Mouse (Mus musculus) lung, embryonic 16.5 days (tissue): ENCODE measurements around the gene Pde6d. TPM values are rescaled to one million over a fixed set of nuclear protein-coding genes. Genes with fewer than 3 reads are reported as not detected.

Source experiments
- ATAC-seq: fragments of 200-750 bp; cut with Nextera tagmentation; 2 replicates; pipeline ENCODE4 v1.8.0; 2017; ENCODE audit warnings: low read depth, mild to moderate bottlenecking, moderate library complexity
- H3K27ac ChIP-seq: fragments of 300-500 bp; sonication (generic); 2 replicates; pipeline ENCODE4 v1.5.1; 2014; ENCODE audit warnings: mild to moderate bottlenecking, control low read depth, low read length
- H3K27me3 ChIP-seq: fragments of 300-500 bp; sonication (generic); 2 replicates; pipeline ENCODE4 v1.6.1; 2014; ENCODE audit warnings: low read depth, low read length, mixed read lengths; ENCODE audit not compliant: control insufficient read depth, insufficient read depth
- H3K36me3 ChIP-seq: fragments of 300-500 bp; sonication (generic); 2 replicates; pipeline ENCODE4 v1.6.1; 2014; ENCODE audit warnings: low read length; ENCODE audit not compliant: control insufficient read depth, insufficient read depth
- H3K4me1 ChIP-seq: fragments of 300-500 bp; sonication (generic); replicated peaks from 2 replicates; pipeline ENCODE4 v1.6.1; 2014; ENCODE audit warnings: low read length, mixed read lengths; ENCODE audit not compliant: control insufficient read depth, insufficient read depth
- H3K4me2 ChIP-seq: fragments of 300-500 bp; sonication (generic); 2 replicates; pipeline ENCODE4 v1.6.1; 2014; ENCODE audit warnings: low read depth, low read length, control low read depth
- H3K4me3 ChIP-seq: fragments of 300-500 bp; sonication (generic); 2 replicates; pipeline ENCODE4 v1.5.1; 2014; ENCODE audit warnings: mild to moderate bottlenecking, low read length, control low read depth
- H3K9ac ChIP-seq: fragments of 300-500 bp; sonication (generic); 2 replicates; pipeline ENCODE4 v1.6.1; 2014; ENCODE audit warnings: low read length, control low read depth
- H3K9me3 ChIP-seq: fragments of 300-500 bp; sonication (generic); 2 replicates; pipeline ENCODE4 v1.6.1; 2016; ENCODE audit warnings: low read length; ENCODE audit not compliant: control insufficient read depth
- WGBS: fragments of 180-500 bp; shearing (Covaris S2); extraction: QIAGEN DNeasy Blood & Tissue Kit; methylation state at CpG from one replicate; pipeline ENCODE4 v1.1.7; 2014; 5-methylcytosine and 5-hydroxymethylcytosine counted together
- polyA plus RNA-seq: library from polyadenylated mRNA; unstranded; fragments of >200 nt; fragmentation: Nextera tagmentation; extraction: Ambion mirVana; gene quantifications from 2 replicates; pipeline ENCODE4 v1.2.1, GENCODE M21; 2015

Gene Pde6d
- polyA plus RNA-seq, 1 experiment from 2014 or later, result 50.2 TPM

- Histone ChIP-seq H3K9me3 (no peaks in the 10 kb centered on the region), H3K4me1 (peaks cover 18% of the 10 kb centered on the region), H3K4me3 (no peak overlapping the region), H3K36me3 (no peaks in the 10 kb centered on the region), H3K9ac (no peak overlapping the region), H3K27me3 (no peaks in the 10 kb centered on the region), H3K4me2 (no peak overlapping the region), H3K27ac (no peak overlapping the region)
- ATAC-seq, result no peak
- 70% methylated on average over 9 of the region's 9 CpGs for WGBS
Observed at GRCm38 (mm10) chr1:86510676-86511441, 71.6 kb downstream of the Pde6d start.

DNA sequence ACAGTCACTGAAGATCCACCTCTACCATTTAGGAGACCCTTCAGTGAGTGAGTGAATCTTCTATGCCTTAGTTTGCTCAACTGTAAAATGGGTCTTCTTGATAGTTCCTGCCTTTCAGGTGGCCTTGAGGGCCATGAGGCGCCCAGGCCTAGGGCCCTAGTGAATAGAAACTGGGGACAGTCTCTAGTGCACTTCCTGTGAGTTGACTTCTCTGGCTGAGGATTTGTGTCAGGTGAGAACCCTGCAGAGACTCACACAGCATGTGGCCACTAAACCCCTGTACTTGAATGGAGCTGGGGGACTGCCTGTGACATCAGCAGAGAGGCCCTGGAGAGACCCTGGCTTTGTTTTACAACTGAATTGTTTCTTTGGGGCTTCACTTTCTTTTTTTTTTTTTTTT is 72.2 kb downstream of the Pde6d start:
- 92% methylated on average over 1 of the region's 1 CpGs for WGBS
- no peaks in the 10 kb centered on the region for H3K36me3 ChIP-seq

GRCm38 (mm10) chr1:86509410-86509809 is 73.0 kb downstream of the Pde6d start:
- Histone ChIP-seq H3K4me2 (no peak overlapping the region), H3K27me3 (no peaks in the 10 kb centered on the region), H3K4me3 (no peak overlapping the region), H3K27ac (0 out of 2 replicates have a peak overlapping the region, but pooled peaks have one; percentile 8), H3K36me3 (no peaks in the 10 kb centered on the region), H3K4me1 (peaks cover 31% of the 10 kb centered on the region), H3K9me3 (no peaks in the 10 kb centered on the region), H3K9ac (peak overlapping the region; percentile 43)
- 16% methylated on average over 7 of the region's 7 CpGs for WGBS
- ATAC-seq, result peak; percentile 49

More for the DNA sequence above, 72.2 kb downstream of the Pde6d start:
- no peak overlapping the region for H3K4me3 ChIP-seq
- no peaks in the 10 kb centered on the region for H3K27me3 ChIP-seq
- no peak for ATAC-seq
- H3K9ac ChIP-seq, result no peak overlapping the region
- no peaks in the 10 kb centered on the region for H3K9me3 ChIP-seq
- no peak overlapping the region for H3K27ac ChIP-seq
- H3K4me2 ChIP-seq, result no peak overlapping the region
- H3K4me1 ChIP-seq, result peaks cover 22% of the 10 kb centered on the region

GRCm38 (mm10) chr1:86507866-86508265 is 74.6 kb downstream of the Pde6d start:
- ATAC-seq, result no peak
- no peaks in the 10 kb centered on the region for H3K36me3 ChIP-seq
- no peak overlapping the region for H3K4me2 ChIP-seq
- 73% methylated on average over 5 of the region's 5 CpGs for WGBS
- no peak overlapping the region for H3K9ac ChIP-seq
- no peak overlapping the region for H3K4me3 ChIP-seq
- no peaks in the 10 kb centered on the region for H3K9me3 ChIP-seq
- no peak overlapping the region for H3K27ac ChIP-seq
- H3K4me1 ChIP-seq, result peaks cover 39% of the 10 kb centered on the region
- H3K27me3 ChIP-seq, result no peaks in the 10 kb centered on the region

DNA sequence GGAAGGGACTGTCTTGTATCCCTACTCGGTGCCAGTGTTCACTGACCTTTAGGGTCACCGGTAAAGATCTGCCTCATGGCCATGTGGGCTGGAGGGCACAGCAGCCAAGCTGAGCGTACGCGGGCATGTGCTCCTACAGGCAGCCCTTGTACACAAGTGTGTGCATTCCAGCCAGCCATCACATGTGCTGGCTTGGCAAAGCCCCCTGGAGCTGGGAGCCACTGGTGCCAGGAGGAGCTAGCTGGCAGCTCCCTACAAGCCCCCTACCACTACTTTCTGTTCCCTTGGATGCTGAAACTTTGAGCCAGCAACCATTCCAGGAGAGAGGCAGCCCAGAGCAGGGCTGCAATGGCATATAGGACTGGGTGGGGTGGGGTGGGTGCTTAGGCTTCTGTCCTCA is 76.0 kb downstream of the Pde6d start:
- Histone ChIP-seq H3K4me1 (peaks cover 51% of the 10 kb centered on the region), H3K4me3 (no peak overlapping the region), H3K27me3 (no peaks in the 10 kb centered on the region), H3K9ac (0 out of 2 replicates have a peak overlapping the region, but pooled peaks have one; percentile 14), H3K36me3 (no peaks in the 10 kb centered on the region), H3K27ac (peak overlapping the region; percentile 23; the same call in 1 of the 2 replicates), H3K4me2 (no peak overlapping the region), H3K9me3 (no peaks in the 10 kb centered on the region)
- 69% methylated on average over 5 of the region's 5 CpGs for WGBS
- ATAC-seq, result no peak

- Histone ChIP-seq H3K4me2 (peak overlapping the region; percentile 81), H3K4me3 (peak overlapping the region; percentile 36; the same call in 1 of the 2 replicates), H3K4me1 (peaks cover 54% of the 10 kb centered on the region), H3K9me3 (no peaks in the 10 kb centered on the region), H3K27me3 (no peaks in the 10 kb centered on the region), H3K9ac (peak overlapping the region; percentile 64), H3K36me3 (no peaks in the 10 kb centered on the region), H3K27ac (peak overlapping the region; percentile 95)
- ATAC-seq, result no peak
- WGBS, result 64% methylated on average over 1 of the region's 1 CpGs
Observed at GRCm38 (mm10) chr1:86505461-86505860, 77.0 kb downstream of the Pde6d start.

DNA sequence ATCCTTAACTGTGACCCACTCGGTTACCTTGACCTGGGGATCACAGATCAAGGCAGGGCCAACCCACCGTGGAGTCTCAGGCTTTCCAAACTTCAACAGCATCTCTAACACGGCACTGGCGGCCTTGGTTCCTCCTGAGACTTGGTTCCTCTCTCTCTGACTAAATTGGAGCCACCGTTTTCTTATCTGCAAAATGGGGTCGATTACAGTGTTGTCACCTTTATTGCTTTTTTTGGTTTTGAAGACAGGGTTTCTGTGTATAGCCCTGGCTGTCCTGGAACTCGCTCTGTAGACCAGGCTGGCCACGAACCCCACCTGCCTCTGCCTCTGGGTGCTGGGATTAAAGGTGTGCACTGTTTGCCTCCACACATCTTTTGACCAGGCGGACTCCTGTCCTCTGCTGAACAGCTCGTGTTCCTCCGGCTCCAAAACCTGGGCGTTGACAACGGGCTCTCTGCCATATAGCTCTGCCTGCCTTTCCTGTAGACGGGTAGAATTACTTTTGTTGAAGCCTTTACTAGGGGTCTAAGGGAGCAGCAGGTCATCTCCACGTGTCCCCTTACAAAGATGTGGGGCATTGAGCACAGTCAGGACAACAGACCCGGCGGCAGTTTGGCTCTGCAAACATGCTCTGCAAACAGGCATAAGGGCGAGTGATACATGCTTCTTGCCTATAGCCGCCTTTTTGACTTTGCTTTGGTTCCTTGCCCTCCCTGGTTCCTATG is 77.6 kb downstream of the Pde6d start:
- H3K4me2 ChIP-seq, result peak overlapping the region; percentile 81
- no peaks in the 10 kb centered on the region for H3K9me3 ChIP-seq
- WGBS, result 13% methylated on average over 19 of the region's 19 CpGs
- peak overlapping the region; percentile 95 for H3K27ac ChIP-seq
- H3K4me3 ChIP-seq, result peak overlapping the region; percentile 36
- peak overlapping the region; percentile 64 for H3K9ac ChIP-seq
- H3K27me3 ChIP-seq, result no peaks in the 10 kb centered on the region
- no peaks in the 10 kb centered on the region for H3K36me3 ChIP-seq
- peaks cover 59% of the 10 kb centered on the region for H3K4me1 ChIP-seq
- no peak for ATAC-seq

DNA sequence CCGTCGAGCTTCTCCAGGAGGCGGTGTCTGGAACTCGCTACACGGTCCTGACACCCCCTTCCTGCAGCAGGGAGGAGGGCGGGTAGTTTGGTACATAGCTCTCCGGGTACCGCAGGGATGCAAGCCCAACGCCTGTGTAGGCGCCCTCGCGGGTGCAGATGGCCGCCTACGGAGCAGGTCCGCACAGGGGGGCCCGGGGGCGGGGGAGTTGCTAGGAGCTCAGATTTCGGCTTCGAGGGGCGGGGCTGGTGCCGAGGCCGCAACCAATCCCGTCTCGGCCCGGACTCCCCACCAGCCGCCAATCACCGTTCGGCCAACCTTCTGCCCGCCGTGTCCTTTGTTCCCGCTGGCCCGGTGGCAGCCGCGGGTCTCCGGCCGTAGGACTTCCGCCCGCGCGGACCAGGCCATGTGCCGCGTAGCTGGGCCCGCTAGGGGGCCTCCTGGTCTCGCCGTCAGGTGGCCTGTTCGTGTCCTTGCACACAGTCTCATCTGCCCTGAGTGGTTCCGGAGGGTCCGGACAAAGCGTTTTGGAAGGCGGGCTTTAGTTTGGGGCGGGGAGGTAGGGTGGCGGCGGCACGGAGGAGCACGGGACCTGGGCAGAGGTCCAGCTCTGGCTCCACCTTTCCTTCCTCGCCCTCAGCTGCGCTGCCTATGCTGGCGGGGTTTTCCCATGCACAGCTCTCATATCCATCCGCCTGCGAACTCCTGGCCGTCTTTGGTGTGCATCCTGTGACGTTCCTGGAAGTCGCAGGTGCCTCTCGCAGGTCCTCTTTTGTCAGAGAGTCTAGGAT is 78.3 kb downstream of the Pde6d start:
- no peaks in the 10 kb centered on the region for H3K36me3 ChIP-seq
- H3K9ac ChIP-seq, result peak overlapping the region; percentile 64
- peak; percentile 86 for ATAC-seq
- peaks cover 56% of the 10 kb centered on the region for H3K4me1 ChIP-seq
- H3K9me3 ChIP-seq, result no peaks in the 10 kb centered on the region
- peak overlapping the region; percentile 95 for H3K27ac ChIP-seq
- H3K4me3 ChIP-seq, result peak overlapping the region; percentile 36
- under 1% methylated on average over 56 of the region's 64 CpGs for WGBS
- no peaks in the 10 kb centered on the region for H3K27me3 ChIP-seq
- peak overlapping the region; percentile 81 for H3K4me2 ChIP-seq
